Mouse (Mus musculus) cerebellum, adult 11 months (tissue): ENCODE data around the gene AI837181.
"Not testable (repeated sequence)": the region's sequence is repeated elsewhere in the genome, so short reads cannot be mapped to it uniquely, and the experiment has no call there.

Experiments
- DNase-seq: peaks from one replicate; pipeline ENCODE4 v3.0.0; 2022

Gene AI837181

DNA sequence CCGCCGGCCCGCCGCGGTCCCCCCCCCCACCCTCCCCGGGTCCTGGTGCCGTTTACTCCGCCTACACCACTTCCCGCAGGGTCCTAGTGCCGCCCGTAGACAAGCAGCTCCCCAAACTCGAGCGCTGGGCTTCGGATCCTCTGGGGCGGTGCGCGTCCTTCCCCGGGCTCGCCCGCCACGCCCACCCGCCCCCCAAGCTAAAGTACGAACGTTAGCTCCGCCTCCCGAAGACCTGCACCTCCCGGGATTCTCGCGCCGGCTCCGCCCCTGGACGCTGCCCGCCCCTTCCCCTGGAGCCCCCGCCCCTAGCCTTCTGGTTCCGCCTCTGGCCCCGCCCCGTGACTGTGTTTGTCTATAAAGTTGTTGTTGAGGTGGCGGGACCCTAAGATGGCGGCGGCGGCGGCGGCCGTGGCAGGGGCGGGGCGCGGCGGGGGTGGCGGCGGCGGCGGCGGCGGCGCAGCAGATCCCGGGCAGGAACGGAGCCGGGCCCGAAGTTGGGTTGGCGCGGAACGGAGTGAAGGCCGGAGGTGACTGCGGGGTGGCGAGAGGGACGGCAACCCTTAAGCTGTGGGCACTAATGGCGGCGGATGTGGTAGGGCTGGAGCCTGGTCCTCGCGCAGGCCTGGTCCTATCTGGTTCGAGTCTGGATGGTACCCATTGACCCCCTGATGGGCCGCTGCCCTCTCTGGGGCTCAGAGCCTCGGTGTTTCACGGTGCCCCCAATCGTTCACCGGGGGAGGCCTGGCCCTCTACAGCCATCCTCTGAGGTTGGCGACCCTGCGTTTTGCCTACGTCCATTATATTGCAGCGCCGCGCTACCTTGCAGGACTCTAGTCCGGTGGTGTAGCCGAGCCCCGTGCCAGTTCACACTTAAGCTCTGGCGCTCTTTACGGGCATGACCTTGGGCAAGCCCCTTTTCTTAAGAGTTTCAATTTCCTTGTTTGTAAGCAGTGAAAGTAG is at the start of gene AI837181, which contains the start of gene Drap1:
AI837181 (plus strand) TSS at position 363 of the 960 bp plus-strand sequence.
Drap1 (minus strand) TSS at position 198 of the 960 bp plus-strand sequence.
- DNase-seq: peak; percentile 90

DNA sequence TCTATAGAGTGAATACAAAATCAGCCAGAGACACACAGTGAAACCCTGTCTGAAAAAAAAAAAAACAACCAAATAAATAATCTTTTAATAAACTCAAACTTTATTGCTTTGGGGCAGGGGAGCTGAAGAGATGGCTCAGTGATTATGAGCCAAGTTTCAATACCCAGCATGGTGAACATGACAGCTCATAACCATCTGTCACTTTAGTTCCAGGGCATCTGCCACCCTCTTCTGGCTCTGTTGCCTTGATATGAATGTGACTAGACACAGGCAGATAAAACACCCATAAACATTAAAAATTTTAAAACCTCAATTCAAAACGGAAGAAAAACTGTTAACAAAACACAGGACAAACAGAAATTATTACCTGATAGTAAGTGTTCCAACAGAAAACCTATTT is 47.5 kb upstream of the AI837181 start:
- DNase-seq: no peak

DNA sequence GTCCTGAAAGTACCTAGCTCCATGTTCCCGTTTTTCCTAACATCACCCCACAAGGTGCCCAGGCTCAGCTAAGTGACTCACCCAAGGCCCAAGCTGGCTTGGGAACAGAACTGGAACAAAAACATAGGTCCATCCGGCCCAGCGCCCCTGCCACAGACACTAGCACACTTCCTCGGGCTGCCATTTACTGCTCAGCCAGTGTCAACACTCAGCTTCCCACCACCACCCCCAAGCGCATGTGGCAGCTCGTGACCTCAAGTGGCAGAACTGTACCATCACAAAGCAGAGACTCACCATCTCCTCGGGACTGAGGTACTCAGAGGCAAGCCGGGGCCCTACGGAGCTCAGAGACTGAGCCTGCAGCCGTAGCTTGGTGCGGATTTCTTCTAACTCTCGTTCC is 41.6 kb upstream of the AI837181 start:
- no peak for DNase-seq

DNA sequence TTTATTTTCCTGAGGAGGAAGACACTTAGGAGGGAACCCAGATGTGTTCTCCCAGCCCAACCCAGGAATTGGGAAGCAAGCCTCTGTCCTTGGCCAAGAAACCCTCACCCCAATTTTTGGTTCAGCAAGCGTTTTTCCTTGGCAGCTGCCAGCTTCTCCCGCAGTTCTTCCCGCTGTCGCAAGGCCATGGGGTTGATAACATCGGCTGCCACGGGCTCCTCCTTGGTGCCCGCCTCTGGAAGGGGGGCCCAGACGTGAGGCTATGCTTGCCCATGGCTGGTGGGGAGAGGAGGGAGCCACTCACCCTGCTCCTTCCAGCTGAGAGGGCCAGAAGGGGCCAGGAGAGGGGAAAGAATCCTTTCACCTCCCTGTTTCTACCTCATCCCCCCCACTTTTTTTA is 40.2 kb upstream of the AI837181 start:
- DNase-seq: no peak

DNA sequence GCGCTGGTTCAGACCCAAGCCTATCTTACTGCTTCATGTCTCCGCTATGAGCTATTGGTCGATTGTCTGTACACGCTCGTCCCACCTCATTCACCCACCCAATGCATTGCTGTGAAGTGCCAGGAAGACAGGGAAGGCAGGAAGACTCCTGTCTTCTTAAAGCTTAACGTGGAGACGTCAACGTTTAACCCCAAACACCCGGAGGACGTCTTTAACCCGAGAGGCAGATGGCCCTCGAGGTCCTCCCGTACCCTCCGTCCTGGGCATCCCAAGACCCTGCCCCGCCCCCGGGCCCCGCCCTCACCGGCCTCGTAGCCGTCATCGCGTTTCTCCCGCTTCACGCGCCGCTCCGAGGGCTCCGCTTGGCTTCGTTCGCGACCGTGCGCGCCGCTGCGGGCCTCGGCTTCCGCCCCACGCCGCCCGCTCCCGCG is 36.9 kb upstream of the AI837181 start:
- no peak for DNase-seq

DNA sequence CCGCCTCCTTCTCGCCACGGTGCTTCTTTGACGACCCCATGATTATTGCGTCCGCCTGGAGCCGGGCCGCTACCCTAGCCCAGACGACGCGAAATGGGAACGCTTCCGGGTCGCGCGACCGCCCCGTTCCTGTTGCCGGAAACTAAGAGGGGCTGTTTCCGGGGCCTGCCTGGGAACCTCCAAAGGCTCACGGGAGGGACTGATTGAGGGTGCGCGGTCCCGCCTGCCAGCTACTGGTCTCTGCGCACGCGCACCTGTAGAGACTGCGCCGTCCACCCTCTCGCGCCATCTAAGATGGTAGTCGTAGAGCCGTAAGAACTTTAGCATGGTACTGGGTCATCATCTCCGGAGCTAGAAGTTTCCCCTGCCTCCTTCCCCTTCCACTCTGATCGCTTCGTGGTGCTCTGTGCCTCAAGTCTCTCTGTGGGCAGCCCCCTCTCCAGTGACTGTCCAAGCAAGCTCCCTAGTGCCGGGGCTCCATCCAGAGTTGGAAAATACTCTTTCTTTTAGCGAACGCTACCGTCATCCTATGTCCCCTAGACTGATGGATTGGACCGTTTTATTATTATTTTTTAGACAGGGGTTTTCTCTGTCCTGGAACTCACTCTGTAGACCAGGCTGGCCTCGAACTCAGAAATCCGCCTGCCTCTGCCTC is 36.2 kb upstream of the AI837181 start, which contains the start of gene Sart1:
Sart1 (minus strand) TSS at position 116 of the 655 bp plus-strand sequence.
- DNase-seq: peak; percentile 95

DNA sequence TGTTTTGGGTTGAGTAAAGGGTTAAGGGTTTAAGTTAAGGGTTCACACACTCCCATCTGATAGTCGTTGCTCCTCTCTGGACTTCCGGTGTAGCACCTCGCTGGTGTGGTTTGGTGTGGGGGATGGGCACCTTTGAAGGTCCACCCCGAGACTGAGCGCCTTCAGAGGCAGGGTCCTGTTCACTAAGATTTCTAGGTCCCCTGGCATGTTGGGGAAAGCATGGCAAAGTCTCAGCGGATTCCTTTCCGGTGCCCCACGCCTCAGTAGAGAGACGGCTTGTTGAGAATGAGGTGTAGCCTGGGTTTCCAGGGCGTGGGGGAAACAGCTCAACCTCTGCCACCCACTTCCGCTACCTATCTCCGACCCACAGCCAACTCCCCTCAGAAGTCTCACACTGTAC is 35.3 kb upstream of the AI837181 start:
- peak; percentile 35 for DNase-seq

DNA sequence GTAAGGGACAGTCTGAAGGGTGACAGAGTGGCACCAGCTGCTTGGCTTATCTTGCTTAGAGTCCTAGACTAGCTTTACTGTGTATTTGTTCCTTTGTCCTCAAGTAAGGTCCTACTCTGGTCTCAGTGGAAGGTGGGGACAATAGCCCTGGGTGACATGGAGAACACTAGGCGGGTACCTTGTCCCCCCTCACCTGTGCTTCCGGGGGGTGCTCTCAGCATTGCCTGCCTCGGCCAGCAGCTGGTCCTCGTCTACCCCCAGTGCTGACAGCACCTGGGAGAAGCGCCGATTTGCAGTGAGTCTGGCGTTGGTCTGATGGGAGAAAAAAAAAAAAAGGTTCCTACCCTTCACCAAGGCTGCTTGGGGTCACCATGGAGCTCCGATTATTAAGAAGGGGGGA is 34.5 kb upstream of the AI837181 start:
- no peak for DNase-seq

DNA sequence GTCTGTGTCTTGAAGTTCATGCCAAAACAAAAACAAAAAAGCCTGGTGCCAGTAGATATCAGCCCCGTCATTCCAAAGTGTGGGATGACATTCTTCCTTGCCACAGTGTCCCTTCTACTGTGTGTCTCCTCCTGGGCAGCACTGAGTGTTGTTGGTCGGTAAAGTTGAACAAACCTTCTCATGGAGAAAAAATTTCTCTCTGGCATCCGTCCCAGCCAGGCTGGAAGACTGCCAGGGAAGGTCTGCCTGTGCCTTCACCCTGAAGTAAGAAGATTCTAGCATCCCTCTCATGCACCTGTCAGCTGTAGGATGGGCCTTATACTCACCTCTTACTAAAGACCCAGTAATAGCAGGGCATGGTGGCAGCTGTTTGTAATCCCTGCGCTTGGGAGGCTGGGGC is 32.1 kb upstream of the AI837181 start:
- peak; percentile 69 for DNase-seq

DNA sequence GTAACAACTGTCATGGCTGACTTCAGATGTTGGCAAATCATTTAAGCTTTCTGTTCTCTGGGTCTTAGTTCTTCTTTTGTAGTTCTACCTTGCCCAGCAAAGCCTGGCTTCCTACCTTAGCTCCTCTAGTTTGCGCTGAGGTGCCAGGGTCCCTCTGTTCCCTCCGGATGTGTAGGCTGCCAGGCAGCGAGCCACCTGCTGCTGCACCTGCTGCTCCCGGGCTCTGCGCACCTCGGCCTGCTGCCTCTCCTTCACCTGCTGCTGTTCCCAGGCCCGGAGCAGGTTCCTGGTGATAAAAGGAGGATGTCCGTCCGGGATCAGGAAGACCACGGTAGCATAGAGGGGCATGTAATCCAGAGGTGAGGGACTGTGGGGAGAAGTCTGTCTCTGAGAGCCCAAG is 30.8 kb upstream of the AI837181 start:
- DNase-seq: peak; percentile 55

DNA sequence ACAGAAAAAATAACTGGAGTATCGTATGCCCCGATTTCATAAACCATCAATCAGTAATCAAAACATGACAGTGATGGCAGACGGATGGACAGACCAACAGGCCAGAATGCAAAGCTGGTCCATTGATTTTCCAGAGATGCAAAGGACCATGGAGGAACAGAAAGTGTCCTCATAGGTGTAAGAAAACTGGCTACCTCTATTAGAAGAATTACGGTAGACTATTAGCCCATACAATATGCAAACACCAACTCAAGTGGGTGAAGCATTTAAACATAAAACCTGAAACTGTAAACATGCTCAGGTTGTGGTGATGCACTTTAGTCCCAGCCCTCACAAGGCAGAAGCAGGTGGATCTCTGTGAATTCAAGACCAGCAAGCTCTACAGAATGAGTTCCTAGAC is 29.6 kb upstream of the AI837181 start:
- no peak for DNase-seq

DNA sequence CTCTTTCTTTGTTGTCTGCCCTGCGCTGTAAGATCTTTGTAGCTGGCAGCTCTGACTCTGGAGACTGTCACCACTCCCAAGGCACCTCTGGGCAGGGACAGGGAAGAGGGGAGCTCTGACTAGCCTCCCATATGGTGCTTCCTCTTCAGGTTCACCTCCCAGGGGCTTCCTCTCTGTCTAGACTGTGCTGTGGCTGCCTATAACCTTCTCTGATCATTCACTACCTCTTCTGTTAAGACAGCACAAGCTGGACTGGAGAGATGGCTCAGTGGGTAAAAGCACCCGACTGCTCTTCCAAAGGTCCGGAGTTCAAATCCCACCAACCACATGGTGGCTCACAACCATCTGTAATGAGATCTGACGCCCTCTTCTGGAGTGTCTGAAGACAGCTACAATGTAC is 23.9 kb upstream of the AI837181 start:
- DNase-seq: not testable (repeated sequence)

DNA sequence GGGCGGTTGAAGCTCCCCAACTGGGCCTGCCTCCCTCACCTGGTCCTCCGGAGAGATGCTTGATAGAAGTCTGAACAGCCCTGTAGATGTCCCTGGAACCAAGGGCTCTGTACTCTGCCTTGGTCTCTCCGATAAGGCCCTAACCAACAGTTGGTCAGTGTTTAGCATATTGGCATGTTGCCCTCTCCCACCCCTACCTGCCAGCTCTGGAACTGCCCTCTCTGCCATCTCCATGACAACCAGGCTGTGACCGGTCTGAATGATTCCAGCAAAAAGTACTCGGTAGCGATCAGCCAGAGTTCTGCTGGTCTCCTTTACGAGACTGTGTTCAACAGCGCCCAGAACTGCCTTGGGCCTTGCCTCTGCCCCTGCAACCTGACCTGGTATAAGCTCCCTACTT is 22.7 kb upstream of the AI837181 start, which contains the start of gene Tsga10ip:
Tsga10ip (minus strand) TSS at position 234 of the 400 bp plus-strand sequence.
- DNase-seq: no peak

DNA sequence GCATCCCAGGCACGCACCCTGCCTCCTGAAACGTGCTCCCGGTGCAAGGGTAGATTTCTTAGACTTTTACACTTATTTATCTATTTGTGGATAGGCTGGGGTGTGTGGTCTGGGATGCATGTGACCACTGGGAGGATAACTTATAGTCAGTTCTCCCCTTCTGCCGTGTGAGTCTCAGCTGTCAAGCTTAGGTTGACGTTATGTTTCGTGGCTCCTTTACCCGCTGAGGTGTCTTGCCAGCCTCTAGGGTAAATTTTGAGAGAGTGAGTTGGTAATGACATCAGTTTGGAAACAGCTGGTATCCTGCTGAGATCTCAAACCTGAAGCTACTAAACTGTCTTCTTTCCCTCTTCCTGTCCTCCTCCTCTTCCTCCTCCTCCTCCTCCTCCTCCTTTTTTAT is 19.0 kb upstream of the AI837181 start:
- DNase-seq: no peak

DNA sequence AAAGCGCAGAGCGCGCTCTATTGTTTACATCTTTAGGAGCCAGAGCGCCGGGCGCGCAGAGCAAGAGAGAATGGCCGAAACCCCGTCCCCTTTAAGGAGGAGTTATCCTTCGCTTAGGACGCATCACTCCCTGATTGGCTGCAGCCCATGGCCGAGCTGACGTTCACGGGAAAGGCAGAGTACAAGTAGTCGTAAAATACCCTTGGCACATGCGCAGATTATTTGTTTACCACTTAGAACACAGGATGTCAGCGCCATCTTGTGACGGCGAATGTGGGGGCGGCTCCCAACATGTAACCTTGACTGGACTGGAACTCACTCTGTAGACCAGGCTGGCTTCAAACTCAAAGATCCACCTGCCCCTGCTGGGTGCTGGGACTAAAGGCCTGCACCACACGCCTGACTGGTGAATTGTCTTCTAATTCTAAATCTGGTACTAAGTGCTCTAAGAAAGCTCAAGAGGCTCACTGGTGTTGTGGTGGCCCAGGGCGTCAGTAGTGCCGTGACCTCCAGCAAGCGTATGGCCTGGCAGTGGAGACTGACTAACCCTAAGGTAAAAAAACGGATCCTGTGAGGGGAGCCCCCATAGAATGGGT is 18.3 kb upstream of the AI837181 start:
- DNase-seq: peak; percentile 52

DNA sequence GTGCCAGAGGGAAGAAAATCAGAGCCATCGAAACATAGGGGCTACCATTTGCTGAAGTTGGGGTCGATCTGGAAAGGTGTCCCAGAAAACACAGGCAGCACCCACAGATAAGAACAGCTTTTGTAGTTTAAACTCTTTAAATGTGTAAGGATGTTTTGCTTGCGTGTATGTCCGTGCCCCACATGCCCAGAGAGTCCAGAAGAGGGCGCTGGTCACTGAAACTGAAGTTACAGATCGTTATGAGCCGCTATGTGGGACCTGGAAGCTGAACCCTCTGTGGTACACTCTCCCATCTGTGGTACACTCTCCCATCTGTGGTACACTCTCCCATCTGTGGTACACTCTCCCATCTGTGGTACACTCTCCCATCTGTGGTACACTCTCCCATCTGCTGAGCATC is 17.8 kb upstream of the AI837181 start:
- DNase-seq: peak; percentile 66

DNA sequence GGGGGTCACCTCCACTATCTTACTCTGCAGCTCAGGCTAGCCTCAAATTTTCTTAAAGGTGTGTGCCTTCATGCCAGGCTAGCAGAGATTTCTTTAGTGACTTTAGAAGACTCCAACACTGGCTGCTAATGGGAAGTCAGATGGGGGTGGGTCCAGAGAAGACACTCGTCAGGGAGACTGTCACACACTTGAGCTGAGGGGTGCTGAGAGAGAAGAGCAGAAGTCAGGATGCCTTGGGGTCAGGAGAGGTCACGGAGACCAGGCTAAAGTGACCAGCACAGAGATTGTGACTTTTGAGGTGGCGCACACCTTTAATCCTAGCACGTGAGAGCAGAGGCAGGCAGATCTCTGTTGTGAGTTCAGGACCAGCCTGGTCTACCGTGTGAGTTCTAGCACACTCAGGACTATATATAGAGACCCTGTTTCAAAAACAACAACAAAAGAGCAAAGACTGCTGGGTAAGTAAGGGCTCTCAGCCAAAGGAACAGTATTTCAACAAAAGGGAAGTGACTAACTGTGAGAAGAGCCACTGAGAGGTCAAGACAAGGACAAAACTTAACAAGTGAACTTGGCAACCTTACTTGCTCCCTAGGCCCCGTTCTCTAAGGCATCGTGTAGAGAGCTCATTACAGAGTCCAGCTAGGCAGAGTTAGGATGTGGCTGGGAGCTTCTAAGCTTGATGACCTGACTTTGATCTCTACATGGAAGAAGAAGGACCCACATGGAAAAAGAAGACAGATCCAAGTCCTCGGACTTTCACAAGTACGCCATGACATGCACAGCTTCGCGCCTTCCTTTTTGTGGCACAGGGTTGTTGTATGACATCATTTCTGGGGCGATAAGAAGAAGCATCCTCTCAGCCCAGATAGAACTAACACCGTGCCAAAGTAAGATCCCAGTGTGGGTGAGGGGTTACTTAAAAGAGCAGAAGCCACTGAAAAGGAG is 16.6 kb upstream of the AI837181 start:
- no peak for DNase-seq

DNA sequence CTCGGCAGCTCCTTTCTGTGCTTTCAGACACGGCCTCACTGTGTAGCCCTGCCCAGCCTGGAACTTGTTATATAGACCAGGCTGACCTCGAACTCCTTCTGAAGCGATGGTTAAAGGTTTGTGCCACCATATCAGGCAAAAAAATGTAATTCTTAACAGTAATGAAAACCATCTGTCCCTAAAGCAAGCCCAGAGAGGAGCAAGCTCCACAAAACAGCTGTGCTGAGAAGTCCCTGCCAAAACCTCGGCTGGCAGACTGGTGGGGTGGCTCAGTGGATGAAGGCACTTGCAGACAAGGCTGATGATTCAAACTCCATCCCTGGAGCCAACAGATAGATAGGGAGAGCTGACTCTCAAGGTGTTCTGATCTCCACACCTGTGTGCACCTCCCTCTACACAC is 15.9 kb upstream of the AI837181 start:
- no peak for DNase-seq

DNA sequence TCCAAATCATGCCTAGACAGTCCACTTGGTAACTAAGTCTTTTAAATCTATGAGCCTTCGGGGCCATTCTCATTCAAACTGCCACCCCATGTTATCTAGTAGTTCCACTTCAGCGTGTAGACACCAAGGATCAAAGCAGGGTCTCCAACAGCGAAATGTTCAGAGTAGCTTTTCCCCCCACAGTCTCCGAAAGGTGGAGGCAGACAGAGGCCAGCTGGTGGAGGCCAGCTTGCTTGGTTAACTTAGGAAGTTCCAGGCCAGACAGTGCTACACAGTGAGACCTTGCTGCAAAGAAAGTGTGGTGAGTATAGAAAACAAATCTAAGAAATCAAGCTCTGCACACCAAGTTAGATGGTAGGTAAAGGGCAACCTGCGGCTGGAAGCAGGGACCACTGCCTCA is 14.3 kb upstream of the AI837181 start:
- no peak for DNase-seq

DNA sequence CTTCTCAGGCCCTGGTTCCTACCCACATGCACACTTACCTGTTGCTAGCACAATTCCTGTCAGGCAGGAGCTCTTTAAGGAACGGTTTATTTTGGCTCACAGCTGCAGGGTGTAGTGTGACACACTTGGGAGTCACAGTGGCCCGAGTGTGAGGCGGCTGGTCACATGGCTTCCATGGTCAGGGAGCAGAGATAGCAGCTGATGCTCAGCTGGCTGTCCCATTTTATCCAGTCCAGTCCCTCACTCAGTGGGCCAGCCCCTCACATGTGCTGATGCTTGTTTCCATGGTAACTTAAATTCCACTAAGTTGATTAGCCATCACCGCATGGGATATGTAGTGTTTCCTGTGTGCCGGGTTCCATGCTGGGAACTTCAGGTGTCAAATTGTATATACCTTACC is 13.0 kb upstream of the AI837181 start:
- DNase-seq: no peak

DNA sequence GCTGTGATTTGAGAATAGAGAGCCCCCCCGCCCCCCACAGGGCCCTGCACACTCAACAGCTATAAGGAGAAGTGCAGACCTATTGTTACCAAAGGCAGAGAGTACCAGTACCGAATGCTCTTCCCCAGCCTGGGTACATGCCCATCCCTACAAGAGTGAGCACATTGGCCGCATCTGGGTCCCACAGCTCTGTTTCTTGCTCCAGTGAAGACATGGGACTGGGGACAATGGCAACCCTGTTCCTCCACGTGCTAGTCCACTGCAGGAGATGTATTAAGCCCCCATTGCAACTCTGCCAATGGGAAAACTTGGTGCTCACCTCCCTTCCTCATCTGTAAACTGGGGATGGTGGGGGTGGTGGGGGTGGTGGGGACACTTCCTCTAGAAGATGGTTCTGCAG is 11.1 kb upstream of the AI837181 start:
- DNase-seq: no peak

DNA sequence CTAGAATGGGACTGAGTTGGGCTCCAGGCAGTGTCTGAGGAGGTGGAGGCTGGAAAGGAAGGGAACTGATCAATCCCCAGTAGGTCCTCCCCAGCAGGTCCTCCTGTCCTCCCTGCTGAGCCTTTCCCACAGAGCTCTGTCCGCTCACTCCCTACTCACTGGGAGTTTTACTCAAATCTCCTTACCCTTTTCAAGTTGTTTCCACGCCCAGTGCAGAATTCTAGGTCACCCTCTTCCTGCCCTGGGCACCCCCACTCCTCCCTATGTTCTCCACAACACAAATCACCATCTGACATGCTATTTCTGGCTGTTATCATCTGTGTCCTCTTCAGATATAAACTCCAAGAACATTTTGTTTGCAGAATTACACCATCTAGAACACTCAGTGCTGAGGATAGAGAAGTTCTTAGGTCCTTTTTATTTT is 10.4 kb upstream of the AI837181 start:
- no peak for DNase-seq
